Mouse (Mus musculus): ENCODE results near the gene Pde6h. TPM values are rescaled to one million over a fixed set of nuclear protein-coding genes. Genes with fewer than 3 reads are reported as not detected.

Gene Pde6h
- polyA plus RNA-seq, 1 experiment from 2014 or later: 0.20 TPM

DNA sequence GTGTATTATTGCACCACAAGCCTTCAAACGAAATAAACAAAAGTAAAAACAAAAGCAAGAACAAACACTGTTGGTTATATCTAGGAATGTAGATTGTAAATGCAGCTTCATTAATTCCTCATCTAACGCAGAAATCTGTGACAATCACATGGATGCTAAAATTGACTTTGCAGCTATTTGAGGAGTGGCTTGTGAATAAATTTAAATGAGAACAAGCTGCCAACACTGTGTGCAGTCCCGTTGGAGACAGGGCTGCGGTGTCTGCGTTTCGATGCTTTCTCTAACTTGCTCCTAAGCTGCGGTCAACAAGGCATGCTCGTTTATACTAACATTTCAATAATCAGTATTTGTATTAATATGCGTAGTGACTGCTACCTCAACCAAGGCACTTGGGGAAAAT, 18.6 kb downstream of the Pde6h start:
- Histone ChIP-seq H3K4me3 (ENCODE audit: low read length) (no peak overlapping the region), H3K4me1 (replicated peaks; ENCODE audit: control insufficient read depth, insufficient read depth, low read length) (peaks cover 20% of the 10 kb centered on the region), H3K4me2 (ENCODE audit: low read depth, low read length) (no peak overlapping the region), H3K36me3 (ENCODE audit: control insufficient read depth, insufficient read depth, low read length) (no peaks in the 10 kb centered on the region), H3K9ac (ENCODE audit: low read length) (no peak overlapping the region), H3K27ac (ENCODE audit: low read length) (no peak overlapping the region), H3K27me3 (ENCODE audit: control insufficient read depth, insufficient read depth, low read depth, low read length) (no peaks in the 10 kb centered on the region), H3K9me3 (ENCODE audit: control insufficient read depth, low read length) (no peaks in the 10 kb centered on the region)
- no peak for ATAC-seq (ENCODE audit: low read depth)
- WGBS: 71% methylated on average over 9 of the region's 9 CpGs

DNA sequence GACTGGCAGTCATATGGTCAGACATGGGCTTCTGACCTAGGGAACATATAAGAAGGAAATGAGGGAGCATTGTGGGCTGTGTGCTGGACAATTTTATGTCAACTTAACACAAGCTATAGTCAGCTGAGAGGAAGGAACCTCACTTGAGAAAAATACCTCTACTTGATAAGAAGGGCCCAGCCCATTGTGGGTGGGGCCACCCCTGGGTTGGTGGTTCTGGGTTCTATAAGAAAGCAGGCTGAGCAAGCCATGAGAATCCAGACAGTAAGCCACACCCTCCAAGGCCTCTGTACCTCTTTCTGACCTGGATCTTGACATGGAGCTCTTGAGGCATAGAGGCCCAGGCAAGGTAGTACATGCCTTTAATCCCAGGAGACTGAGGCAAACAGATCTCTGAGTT, 19.8 kb downstream of the Pde6h start:
- Histone ChIP-seq H3K27me3 (ENCODE audit: control insufficient read depth, insufficient read depth, low read depth, low read length) (no peaks in the 10 kb centered on the region), H3K4me1 (replicated peaks; ENCODE audit: control insufficient read depth, insufficient read depth, low read length) (peaks cover 20% of the 10 kb centered on the region), H3K9me3 (ENCODE audit: control insufficient read depth, low read length) (no peaks in the 10 kb centered on the region), H3K9ac (ENCODE audit: low read length) (no peak overlapping the region), H3K36me3 (ENCODE audit: control insufficient read depth, insufficient read depth, low read length) (no peaks in the 10 kb centered on the region), H3K4me3 (ENCODE audit: low read length) (no peak overlapping the region), H3K27ac (ENCODE audit: low read length) (no peak overlapping the region), H3K4me2 (ENCODE audit: low read depth, low read length) (no peak overlapping the region)
- ATAC-seq (ENCODE audit: low read depth): no peak

DNA sequence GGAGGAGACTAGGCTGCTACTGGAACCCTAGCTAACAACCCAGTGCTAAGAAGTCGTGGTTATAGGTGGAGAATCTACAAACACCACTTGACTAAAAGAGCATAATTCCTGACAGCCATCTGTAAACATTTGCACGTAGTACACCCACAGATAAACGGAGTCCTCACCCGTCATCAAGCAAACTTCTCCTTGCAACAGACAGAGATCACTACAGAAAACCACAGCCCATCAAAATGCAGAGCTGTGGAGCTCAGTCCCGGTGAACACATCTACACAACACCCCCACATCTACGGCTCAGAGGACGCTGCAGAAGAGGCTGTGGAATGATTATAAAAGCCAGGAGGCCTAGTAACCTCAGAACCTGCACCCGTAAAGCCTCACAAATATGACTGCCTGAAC, 20.9 kb downstream of the Pde6h start:
- Histone ChIP-seq H3K27me3 (ENCODE audit: control insufficient read depth, insufficient read depth, low read depth, low read length) (no peaks in the 10 kb centered on the region), H3K9me3 (ENCODE audit: control insufficient read depth, low read length) (no peaks in the 10 kb centered on the region), H3K27ac (ENCODE audit: low read length) (no peak overlapping the region), H3K4me3 (ENCODE audit: low read length) (no peak overlapping the region), H3K9ac (ENCODE audit: low read length) (no peak overlapping the region), H3K4me2 (ENCODE audit: low read depth, low read length) (no peak overlapping the region), H3K36me3 (ENCODE audit: control insufficient read depth, insufficient read depth, low read length) (no peaks in the 10 kb centered on the region), H3K4me1 (replicated peaks; ENCODE audit: control insufficient read depth, insufficient read depth, low read length) (peaks cover 18% of the 10 kb centered on the region)
- WGBS: 59% methylated on average over 8 of the region's 8 CpGs
- no peak for ATAC-seq (ENCODE audit: low read depth)

DNA sequence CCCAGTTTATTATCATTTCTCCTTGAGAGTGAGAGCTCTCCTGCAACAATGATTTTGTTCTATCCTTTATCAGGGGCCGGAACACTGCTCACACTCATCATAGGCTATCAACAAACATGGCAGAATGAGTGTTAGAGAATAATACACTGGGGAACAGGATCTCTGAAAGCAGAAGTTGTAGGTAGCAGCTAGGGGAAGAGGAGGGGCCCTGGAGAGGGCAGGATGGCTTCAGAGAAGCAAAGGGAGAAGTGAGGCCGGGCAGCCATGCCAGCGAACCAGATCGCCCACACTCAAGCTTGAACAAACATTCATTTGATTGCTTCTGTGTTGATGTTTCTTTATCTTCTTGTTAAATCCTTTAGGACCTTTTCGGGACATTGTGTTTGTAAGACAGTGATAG, 22.6 kb downstream of the Pde6h start:
- H3K9ac ChIP-seq (ENCODE audit: low read length): no peak overlapping the region
- no peak overlapping the region for H3K4me3 ChIP-seq (ENCODE audit: low read length)
- no peak overlapping the region for H3K27ac ChIP-seq (ENCODE audit: low read length)
- H3K4me2 ChIP-seq (ENCODE audit: low read depth, low read length): no peak overlapping the region
- no peak for ATAC-seq (ENCODE audit: low read depth)
- peaks cover 7% of the 10 kb centered on the region for H3K4me1 ChIP-seq (replicated peaks; ENCODE audit: control insufficient read depth, insufficient read depth, low read length)
- no peaks in the 10 kb centered on the region for H3K9me3 ChIP-seq (ENCODE audit: control insufficient read depth, low read length)
- H3K27me3 ChIP-seq (ENCODE audit: control insufficient read depth, insufficient read depth, low read depth, low read length): no peaks in the 10 kb centered on the region
- WGBS: 58% methylated on average over 5 of the region's 5 CpGs
- H3K36me3 ChIP-seq (ENCODE audit: control insufficient read depth, insufficient read depth, low read length): no peaks in the 10 kb centered on the region

DNA sequence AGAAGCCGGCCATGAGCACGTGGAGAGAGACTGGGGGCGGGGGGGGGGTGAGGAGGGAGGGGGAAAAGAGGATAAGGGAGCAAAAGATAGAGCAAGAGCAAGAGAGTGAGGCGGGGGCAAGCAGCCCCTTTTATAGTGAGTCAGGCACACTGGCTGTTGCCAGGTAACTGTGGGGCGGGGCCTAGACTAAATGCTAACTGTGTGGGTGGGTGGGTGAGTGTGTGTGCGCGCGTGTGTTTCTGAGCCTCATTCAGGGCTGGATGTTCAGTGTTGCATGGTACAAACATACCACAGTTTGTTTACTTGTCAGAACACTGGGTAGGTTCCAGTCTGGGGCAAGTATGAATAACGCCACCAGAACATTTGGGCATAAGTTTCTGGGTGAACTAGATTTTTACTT, 23.3 kb downstream of the Pde6h start:
- Histone ChIP-seq H3K27me3 (ENCODE audit: control insufficient read depth, insufficient read depth, low read depth, low read length) (no peaks in the 10 kb centered on the region), H3K4me3 (ENCODE audit: low read length) (no peak overlapping the region), H3K27ac (ENCODE audit: low read length) (no peak overlapping the region), H3K4me2 (ENCODE audit: low read depth, low read length) (no peak overlapping the region), H3K9ac (ENCODE audit: low read length) (no peak overlapping the region), H3K36me3 (ENCODE audit: control insufficient read depth, insufficient read depth, low read length) (no peaks in the 10 kb centered on the region), H3K4me1 (replicated peaks; ENCODE audit: control insufficient read depth, insufficient read depth, low read length) (no peaks in the 10 kb centered on the region), H3K9me3 (ENCODE audit: control insufficient read depth, low read length) (no peaks in the 10 kb centered on the region)
- ATAC-seq (ENCODE audit: low read depth): peak; percentile 38; the same call in 1 of the 2 replicates
- WGBS: 43% methylated on average over 9 of the region's 9 CpGs

DNA sequence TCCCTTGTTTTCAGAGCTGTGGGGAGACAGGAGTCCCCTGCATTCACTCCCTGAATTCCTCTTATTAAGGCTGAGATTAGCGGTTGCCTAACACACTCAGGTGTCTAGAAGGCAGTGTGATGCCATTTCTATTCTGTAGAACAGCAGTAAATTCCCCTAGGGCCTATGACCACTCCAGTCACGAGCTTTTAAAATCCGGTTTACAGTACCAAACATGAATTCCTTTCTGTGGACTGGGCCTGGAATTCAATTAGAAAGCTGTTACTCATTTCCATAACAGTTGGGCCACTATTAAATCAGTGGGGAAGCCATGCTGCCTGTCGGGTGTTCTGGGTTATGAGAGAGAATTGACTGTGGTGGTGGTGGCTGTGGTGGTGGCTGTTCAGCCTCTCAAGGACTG, 24.1 kb downstream of the Pde6h start:
- WGBS: 72% methylated on average over 4 of the region's 4 CpGs
- H3K4me3 ChIP-seq (ENCODE audit: low read length): no peak overlapping the region
- H3K27me3 ChIP-seq (ENCODE audit: control insufficient read depth, insufficient read depth, low read depth, low read length): no peaks in the 10 kb centered on the region
- no peak overlapping the region for H3K9ac ChIP-seq (ENCODE audit: low read length)
- no peak for ATAC-seq (ENCODE audit: low read depth)
- no peaks in the 10 kb centered on the region for H3K36me3 ChIP-seq (ENCODE audit: control insufficient read depth, insufficient read depth, low read length)
- H3K9me3 ChIP-seq (ENCODE audit: control insufficient read depth, low read length): no peaks in the 10 kb centered on the region
- no peaks in the 10 kb centered on the region for H3K4me1 ChIP-seq (replicated peaks; ENCODE audit: control insufficient read depth, insufficient read depth, low read length)
- no peak overlapping the region for H3K27ac ChIP-seq (ENCODE audit: low read length)
- no peak overlapping the region for H3K4me2 ChIP-seq (ENCODE audit: low read depth, low read length)

DNA sequence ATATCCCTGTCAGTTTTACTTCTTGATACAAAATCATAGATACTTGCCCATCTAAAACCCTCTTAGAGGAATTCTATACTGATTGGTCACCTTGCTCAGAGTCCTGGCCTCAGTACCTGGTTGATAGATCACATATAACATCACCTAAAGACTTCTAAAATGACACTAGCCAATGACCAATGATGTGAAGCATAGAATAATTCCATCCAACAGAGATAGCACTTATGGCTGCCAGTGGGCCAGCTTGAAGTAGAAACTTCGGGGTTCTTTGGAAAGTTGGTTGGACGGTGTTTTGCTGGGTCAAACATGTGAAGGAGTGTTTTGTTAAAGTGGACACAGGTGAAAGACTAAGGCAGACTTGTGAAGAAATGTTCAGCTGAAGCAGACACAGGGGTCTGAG, 26.5 kb downstream of the Pde6h start:
- Histone ChIP-seq H3K4me3 (ENCODE audit: low read length) (no peak overlapping the region), H3K4me2 (ENCODE audit: low read depth, low read length) (no peak overlapping the region), H3K27me3 (ENCODE audit: control insufficient read depth, insufficient read depth, low read depth, low read length) (no peaks in the 10 kb centered on the region), H3K9me3 (ENCODE audit: control insufficient read depth, low read length) (no peaks in the 10 kb centered on the region), H3K4me1 (replicated peaks; ENCODE audit: control insufficient read depth, insufficient read depth, low read length) (no peaks in the 10 kb centered on the region), H3K36me3 (ENCODE audit: control insufficient read depth, insufficient read depth, low read length) (no peaks in the 10 kb centered on the region), H3K27ac (ENCODE audit: low read length) (no peak overlapping the region), H3K9ac (ENCODE audit: low read length) (no peak overlapping the region)
- 87% methylated on average over 2 of the region's 2 CpGs for WGBS
- no peak for ATAC-seq (ENCODE audit: low read depth)

DNA sequence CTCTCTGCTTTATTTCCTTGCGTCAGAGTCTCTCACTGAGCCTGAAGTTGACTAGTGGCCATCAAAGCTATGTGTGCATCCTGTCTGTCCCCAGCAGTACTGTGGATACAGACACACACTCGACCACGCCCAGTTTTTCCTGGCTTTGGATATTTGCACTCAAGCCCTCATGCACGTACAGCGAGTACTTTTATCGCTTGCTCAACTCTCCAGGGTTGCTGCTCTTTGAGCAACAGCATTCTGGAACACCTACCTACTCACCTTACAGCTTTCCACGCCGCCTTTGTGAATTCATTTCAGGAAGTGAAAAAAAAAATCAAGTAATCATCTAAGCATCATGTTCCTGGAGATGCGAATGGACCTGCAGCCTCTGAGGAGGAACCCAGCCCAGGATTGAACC, 29.3 kb downstream of the Pde6h start:
- Histone ChIP-seq H3K4me1 (replicated peaks; ENCODE audit: control insufficient read depth, insufficient read depth, low read length) (no peaks in the 10 kb centered on the region), H3K9ac (ENCODE audit: low read length) (no peak overlapping the region), H3K27me3 (ENCODE audit: control insufficient read depth, insufficient read depth, low read depth, low read length) (no peaks in the 10 kb centered on the region), H3K36me3 (ENCODE audit: control insufficient read depth, insufficient read depth, low read length) (no peaks in the 10 kb centered on the region), H3K9me3 (ENCODE audit: control insufficient read depth, low read length) (no peaks in the 10 kb centered on the region), H3K4me2 (ENCODE audit: low read depth, low read length) (no peak overlapping the region), H3K4me3 (ENCODE audit: low read length) (no peak overlapping the region), H3K27ac (ENCODE audit: low read length) (no peak overlapping the region)
- no peak for ATAC-seq (ENCODE audit: low read depth)
- WGBS: 72% methylated on average over 9 of the region's 9 CpGs

DNA sequence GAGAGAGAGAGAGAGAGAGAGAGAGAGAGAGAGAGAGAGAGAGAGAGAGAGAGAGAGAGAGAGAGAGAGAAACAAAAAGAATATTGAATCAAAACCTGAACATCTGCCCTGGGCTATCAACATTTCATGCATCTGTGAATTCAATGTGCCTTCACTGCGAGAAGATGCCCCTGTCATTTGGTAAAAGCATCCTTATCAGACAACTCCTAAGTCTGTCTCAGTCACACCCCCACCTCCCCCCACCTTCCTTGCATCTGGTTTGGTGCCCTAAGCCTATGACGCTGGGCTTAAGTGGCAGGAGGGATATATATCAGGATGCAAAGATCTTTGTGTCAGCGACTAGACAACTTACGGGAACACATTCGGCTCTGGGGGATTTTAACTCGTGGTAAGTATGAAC, 30.6 kb downstream of the Pde6h start:
- Histone ChIP-seq H3K27ac (ENCODE audit: low read length) (no peak overlapping the region), H3K4me3 (ENCODE audit: low read length) (no peak overlapping the region), H3K4me2 (ENCODE audit: low read depth, low read length) (no peak overlapping the region), H3K9ac (ENCODE audit: low read length) (no peak overlapping the region), H3K36me3 (ENCODE audit: control insufficient read depth, insufficient read depth, low read length) (no peaks in the 10 kb centered on the region), H3K9me3 (ENCODE audit: control insufficient read depth, low read length) (no peaks in the 10 kb centered on the region), H3K27me3 (ENCODE audit: control insufficient read depth, insufficient read depth, low read depth, low read length) (no peaks in the 10 kb centered on the region), H3K4me1 (replicated peaks; ENCODE audit: control insufficient read depth, insufficient read depth, low read length) (no peaks in the 10 kb centered on the region)
- no peak for ATAC-seq (ENCODE audit: low read depth)
- 74% methylated on average over 6 of the region's 6 CpGs for WGBS

DNA sequence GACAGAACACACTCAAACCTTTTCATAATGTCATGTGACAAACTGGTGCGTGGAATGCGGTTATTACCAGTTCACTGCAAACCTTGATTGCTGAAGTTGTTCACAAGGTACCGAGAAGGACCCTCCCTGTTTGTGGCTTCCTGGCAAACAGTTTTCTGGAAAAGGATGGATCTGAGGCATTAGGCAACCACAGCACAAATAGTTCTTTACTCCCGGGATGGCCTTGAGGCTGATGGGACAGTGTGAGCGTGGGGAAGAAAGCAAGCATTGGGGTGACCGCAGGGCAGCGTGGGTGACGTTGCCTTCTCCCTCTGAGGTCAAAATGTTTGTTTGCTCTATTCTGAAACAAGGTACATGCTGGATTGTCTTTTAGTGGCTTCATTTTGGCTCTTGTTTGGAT, 31.1 kb downstream of the Pde6h start:
- H3K4me2 ChIP-seq (ENCODE audit: low read depth, low read length): no peak overlapping the region
- 77% methylated on average over 8 of the region's 8 CpGs for WGBS
- no peak overlapping the region for H3K4me3 ChIP-seq (ENCODE audit: low read length)
- no peaks in the 10 kb centered on the region for H3K4me1 ChIP-seq (replicated peaks; ENCODE audit: control insufficient read depth, insufficient read depth, low read length)
- H3K27ac ChIP-seq (ENCODE audit: low read length): no peak overlapping the region
- H3K36me3 ChIP-seq (ENCODE audit: control insufficient read depth, insufficient read depth, low read length): no peaks in the 10 kb centered on the region
- no peaks in the 10 kb centered on the region for H3K27me3 ChIP-seq (ENCODE audit: control insufficient read depth, insufficient read depth, low read depth, low read length)
- no peak for ATAC-seq (ENCODE audit: low read depth)
- no peak overlapping the region for H3K9ac ChIP-seq (ENCODE audit: low read length)
- H3K9me3 ChIP-seq (ENCODE audit: control insufficient read depth, low read length): no peaks in the 10 kb centered on the region
